Mouse (Mus musculus) cerebellum, adult 11 months (tissue): ENCODE measurements around the gene Sptan1.

ENCODE experiments used
- DNase-seq: peaks from one replicate; pipeline ENCODE4 v3.0.0; 2022

Sptan1 gene

DNA sequence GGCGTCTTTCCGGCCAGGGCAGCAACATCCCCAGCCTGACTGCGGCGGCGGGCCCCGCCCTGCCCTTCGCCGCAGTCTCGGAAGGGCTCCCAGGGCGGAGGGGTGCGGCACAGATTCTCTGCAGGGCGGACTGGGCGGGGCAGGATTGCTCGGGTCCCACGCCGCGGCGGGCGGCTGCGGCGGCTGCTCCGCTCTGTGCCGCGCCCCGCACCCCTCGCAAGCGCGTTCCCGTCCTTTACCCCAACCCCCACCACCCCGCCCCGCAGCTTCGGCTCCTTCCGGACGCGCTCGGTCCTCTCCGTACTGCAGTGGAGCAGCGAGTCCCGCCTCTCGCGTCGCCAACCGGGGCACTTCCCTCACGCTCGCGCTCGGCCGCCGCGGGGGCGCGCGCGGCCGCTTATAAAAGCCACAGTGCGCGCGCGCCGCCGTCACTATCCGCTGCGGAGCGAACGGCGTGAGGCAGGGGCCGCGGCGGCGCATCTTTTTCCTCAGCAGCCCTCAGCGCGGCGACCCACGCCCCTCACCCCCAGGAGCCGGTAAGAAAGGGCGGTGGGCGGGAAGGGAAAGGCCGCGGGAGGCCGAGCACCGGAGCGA, at the start of gene Sptan1:
Gene Sptan1 (plus strand): TSS at position 311 of the 594 bp plus-strand sequence.
- peak; percentile 97 for DNase-seq

DNA sequence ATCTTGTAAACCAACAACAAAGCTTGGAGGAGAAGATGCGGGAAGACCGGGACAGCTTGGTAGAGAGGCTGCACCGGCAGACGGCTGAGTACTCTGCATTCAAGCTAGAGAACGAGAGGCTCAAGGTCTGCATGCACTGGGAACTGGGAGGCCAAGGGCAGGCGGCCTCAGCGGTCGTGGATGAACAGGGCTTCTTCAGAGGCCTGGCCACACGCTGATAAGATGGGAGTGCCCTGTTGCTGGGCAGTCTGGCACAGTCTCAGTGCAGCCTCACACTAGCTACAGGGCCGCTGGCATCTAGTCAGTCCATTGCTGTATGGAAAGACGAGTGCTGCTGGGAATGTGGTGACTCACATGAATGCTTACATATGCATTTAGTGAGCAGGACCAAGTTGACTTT, 47.7 kb upstream of the Sptan1 start:
- no peak for DNase-seq

DNA sequence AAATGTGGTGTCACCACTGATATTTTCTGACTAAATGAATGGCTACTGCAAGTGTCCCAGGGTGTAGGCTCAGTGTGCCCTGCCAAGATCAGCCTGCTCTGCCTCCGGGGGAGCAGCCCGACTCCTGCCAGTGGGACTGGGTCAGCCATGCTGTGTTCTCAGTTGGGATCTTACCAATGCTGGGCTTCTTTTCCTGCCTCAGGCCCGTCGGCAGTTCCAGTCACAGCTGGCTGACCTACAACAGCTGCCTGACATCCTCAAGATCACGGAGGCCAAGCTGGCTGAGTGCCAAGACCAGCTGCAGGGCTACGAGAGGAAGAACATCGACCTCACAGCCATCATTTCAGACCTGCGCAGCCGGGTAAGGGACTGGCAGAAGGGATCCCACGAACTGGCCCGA, 43.3 kb upstream of the Sptan1 start:
- no peak for DNase-seq

DNA sequence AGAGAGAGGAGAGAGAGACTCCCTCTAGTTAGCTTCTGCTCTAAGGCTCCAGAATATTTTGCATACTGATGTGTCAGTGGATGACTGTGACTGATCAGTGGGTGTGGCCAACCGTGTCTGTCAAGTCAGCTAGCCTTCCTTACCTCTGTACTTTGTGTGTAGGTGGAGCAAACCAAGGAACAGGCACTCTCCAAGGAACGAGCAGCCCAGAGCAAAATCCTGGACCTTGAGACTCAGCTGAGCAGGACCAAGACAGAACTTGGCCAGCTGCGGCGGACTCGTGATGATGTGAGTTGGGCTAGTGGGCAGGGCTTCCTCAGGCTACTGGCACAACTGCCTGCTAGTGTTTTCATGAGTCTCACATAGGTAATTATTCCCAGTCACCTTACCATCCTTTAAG, 38.8 kb upstream of the Sptan1 start:
- no peak for DNase-seq

DNA sequence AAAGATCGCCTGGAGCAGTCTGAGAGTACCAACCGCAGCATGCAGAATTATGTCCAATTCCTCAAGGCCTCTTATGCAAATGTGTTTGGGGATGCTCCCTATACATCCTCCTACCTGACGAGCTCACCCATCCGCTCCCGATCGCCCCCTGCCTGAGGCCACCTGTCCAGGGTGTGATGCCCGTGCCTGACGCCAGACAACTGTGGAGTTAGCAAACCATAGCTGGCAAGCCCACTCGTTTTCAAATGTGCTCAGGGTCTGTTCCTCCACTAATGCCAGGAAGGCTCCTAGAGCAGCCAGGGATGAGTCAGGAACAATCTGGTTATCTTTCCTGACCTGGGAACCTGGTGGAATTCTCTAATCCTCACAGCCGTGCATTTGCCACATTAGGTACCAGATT, 34.9 kb upstream of the Sptan1 start:
- peak; percentile 95 for DNase-seq

DNA sequence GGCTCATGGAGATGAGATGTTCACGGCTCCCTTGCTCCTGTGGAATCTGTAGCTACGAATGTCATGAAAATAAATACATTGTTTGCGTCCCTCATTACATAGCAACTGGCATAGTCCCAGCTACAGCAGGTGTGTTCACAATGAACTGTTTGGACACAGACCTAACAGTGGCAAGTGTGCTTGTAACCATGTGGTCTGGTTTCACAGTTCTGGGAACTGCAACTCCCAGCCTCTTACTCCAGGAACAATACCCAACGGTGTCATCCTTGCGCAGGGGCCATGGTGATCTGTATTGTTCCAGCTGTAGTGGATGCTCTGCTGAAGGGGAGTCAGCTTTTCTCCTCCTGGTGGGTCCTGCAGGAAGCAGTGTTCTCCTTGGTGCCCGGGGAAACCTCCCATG, 34.2 kb upstream of the Sptan1 start:
- DNase-seq = no peak

DNA sequence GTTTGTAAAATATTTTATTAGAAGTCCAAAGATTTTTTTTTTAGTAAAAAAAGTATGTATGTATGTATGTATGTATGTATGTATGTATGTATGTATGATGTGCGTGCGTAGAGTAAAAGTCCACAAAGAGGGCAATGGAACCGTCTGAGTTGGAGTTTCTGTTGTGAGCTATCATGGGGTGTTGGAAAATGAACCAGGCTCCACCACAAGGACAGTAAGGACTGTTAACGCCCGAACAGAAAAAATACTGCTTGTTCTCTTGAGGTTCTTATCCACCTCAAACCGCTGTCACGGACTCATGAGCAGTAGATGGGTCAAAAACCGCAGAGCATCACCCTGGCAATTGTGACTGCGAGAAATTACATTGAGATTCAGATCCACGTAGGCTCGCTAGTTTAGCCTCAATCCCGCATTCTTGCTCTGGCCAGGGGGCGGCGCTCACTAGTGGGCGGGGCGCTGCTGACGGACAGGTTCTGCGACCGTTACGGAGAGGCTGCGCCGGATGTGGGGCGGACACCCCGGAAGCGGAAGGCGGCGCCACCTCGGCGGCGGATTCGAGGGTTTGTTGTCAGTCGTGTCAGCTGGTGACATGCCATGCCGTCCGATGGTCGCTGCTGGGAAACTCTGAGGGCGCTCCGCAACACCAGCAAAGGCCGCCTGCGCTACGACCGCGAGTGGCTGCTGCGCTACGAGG, 30.3 kb upstream of the Sptan1 start, which contains the start of gene Gle1:
Gene Gle1 (plus strand): TSS at position 521 of the 694 bp plus-strand sequence.
- peak; percentile 93 for DNase-seq

DNA sequence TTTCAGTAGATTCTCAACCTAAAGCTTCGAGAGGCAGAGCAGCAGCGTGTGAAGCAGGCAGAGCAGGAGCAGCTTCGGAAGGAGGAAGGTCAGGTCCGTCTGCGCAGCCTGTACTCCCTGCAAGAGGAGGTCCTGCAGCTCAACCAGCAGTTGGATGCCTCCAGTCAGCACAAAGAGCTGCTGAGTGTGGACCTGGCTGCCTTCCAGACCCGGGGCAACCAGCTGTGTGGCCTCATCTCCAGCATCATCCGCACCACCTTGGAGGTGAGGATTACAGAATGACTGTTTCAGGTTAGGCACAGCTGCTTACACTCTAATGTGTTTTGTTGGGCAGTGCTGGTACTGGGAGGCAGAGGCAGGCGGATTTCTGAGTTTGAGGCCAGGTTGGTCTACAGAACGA, 25.3 kb upstream of the Sptan1 start:
- DNase-seq = no peak

DNA sequence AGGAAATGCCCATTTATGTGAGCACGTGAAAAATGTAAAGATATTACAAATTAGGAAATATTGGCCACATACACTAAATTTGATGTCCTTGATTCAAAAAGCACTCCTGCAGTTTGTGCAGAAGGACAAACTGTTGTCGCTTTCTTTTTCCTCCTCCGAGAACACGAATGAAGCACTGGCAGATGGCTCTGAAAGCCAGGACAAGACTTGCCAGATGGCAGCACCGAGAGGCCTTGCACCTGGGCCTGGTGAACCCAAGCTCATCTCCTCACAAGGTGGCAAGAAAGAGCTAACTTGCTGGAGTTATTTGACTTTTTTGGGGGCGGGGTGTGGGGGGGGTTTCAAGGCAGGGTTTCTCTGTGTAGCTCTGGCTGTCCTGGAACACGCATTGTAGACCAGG, 24.5 kb upstream of the Sptan1 start:
- no peak for DNase-seq

DNA sequence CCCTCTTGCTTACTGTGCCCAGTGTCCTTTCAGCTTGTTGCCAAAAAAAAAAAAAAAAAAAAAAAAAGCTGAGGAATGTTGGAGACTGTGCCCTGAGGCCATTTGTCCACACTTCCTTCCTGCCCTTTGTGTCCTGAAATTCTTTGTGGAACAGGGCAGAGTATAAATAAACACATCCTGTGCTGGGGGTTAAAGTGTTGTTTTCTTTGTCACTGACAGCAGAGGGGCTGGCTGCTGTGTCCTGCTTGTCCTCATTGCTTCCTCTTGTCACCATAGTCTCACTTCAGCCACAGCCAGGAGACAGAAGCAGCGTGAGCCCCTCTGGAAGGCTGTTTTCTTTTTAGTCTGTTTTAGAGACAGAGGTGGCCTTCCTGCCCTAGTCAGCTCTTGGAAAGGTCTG, 20.6 kb upstream of the Sptan1 start:
- no peak for DNase-seq

DNA sequence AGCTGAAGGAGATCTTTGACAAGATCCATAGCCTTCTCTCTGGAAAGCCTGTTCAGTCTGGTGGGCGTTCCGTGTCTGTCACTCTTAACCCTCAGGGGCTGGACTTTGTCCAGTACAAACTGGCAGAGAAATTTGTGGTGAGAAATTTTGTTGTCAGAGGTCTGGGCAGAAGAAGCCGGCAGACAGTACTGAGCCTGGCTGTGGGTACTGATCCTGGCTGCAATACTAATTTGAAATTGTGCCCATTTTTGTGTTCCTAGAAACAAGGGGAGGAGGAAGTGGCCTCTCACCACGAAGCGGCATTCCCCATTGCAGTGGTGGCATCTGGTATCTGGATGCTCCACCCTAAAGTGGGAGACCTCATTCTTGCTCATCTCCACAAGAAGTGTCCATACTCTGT, 16.5 kb upstream of the Sptan1 start:
- no peak for DNase-seq

DNA sequence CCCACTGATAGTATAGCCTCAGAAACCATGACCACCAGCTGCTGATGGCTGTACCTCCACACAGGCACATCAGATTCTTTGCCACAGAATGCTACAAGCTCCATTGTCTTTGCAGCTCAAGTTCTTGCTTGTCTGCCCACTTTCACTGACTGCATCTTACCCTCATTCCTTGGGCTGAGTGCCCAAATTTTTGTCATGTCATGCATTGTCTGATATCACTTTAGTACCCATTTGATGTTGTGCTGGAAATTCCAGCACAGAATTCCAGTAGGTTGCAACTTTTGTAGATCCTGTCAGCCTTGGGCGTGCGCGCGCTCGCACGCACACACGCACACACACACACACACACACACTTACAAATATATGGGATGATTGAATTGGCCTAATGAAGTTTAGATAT, 4.1 kb upstream of the Sptan1 start:
- no peak for DNase-seq

DNA sequence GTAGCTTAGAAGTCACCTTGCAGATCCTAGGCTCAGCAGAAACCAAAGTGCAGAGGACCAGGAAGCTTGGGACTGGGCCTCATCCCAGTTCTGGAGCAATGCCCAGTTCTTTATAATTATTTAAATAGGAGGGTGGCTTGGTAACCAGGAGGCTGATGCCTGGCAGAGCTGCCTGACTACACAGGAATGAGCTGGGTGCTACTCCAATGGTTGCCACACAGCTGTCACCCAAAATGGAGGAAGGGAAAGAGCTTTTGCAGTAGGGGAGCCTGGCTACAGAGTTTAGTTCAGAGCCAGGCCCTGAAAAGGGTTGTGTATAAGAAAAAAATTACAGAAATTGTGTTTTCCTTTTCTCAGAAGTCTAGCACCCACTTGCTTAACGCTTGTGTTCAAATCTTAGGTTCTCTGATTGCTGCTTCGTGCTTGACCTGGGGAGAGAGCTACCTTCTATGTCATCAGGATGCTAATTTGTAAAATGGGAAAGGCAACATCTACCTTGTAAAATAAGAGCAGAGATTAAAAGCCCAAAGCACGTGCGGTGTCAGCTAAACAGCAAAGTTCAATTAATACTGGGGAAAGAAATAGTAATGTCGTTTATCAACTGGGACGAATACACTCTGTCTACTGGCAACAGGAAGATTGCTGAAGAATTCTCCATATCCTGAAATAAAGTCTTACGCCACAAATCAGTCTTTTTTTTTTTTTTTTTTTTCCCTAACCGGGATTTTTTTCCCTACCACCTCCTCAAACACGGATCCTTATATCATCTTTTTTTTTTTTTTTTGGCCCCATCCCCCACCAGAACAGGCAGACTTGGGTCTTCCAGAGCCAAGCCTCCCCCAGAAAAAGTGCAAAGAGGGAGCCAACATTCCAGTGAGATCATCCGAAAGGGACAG, 758 bp upstream of the Sptan1 start:
- peak; percentile 32 for DNase-seq

DNA sequence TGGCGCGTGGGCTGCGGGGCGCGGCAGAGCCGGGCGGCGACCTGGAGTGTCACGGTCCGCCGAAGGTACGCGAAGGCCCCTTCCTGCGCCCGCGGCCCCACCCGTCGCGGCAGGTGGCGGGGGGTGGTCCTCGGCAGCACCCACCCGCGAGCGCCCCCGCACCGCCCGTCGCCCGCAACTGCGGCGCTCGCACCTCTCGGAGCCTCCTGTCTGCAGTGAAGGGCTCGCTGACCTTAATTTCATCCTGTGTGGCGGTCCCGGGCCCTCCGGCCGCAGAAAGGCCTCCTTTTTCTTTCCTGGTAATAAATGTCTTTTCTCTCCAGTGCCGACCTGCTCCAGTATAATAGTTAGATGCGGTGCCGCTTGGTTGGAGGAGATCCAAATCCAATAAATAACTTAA, 546 bp downstream of the Sptan1 start:
- DNase-seq = peak; percentile 60

DNA sequence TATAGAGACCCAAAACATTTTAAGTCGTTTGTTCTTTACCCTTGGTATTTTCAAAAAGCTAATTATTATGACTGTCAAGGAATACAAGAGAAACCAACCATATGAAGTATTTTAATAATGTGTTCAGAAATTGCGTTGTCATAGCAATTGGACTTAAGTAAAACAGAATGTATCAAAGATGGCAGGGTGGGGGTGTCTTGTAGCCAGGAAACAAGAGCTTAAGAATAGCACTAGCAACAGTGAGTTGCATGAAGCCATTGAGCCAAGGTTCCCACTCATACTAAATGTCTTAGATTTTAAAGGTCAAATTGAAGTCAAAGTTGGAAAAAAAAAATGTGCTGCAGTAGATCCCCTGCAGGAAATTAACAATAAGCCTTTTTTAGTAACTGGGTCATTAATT, 1.5 kb downstream of the Sptan1 start:
- DNase-seq = no peak

DNA sequence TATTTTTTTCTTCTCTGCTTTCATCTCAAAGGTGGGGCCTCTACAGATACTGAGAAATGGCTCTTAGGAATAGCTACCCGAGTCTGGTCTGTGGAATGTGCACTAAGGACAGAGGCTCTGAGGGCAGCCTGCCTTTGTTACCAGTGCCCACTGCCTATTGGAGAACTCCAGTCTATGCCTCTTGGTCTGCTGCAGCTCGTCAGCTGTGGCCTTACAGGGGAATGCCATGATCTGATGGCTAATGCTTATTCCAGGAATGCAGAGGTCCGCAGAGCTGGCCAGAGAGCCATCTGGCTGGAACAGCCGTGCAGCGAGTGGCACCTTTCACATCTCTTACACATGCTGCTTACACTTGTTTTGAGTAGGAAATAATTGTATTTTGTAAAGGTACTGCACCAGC, 2.4 kb downstream of the Sptan1 start:
- no peak for DNase-seq

DNA sequence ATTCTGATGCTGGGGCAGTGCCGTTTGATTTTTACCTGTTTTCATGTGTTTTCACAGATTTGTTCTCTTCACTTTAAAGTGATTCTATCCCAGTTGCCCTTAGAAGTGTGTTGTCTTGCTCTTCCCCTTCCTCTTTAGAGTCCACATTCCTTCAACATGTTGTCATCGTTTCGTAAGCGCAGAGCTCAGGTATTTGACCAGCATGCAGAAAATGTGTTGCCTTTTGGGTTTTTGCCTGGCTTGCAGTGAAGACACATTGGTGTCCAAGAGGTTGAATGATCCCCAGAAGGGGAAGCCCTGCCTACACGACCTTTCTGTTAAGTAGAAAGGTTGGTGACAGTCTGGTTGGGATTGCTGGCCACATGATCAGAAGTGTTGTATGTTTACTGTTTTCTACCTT, 3.3 kb downstream of the Sptan1 start:
- no peak for DNase-seq

DNA sequence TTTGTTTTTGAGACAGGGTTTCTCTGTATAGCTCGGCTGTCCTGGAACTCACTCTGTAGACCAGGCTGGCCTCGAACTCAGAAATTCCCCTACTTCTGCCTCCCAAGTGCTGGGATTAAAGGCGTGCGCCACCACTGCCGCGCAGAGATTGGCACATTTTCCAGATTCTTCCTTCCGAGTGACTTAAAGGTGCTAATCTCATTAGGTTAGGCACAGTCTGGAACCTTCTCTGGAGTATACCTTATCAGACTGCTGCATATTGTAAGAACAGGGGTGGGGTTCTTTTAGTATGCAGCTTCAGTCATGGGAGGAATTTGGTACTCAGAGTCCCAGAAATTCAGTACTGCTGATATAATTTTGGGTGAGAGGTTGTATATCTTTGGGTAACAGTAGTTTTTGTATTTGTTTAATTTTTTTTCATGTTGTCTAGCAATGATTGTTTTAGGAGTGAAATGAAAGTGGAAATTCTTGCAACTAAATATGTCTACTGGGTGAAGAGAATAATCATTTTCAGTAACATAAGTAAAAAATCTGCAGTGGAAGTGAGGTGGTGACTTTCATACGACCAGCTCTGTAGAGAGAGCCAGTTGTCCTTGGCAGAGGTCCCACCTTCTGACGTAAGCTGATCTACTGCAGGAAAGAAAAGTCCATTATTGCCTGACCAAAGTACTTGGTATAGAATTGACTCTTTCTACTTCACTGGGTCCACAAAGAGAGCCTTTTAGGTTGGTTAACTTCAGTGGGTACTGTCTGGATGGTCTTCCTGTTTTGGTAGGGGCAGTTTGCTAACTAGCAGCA, 6.7 kb downstream of the Sptan1 start:
- DNase-seq = peak; percentile 48

DNA sequence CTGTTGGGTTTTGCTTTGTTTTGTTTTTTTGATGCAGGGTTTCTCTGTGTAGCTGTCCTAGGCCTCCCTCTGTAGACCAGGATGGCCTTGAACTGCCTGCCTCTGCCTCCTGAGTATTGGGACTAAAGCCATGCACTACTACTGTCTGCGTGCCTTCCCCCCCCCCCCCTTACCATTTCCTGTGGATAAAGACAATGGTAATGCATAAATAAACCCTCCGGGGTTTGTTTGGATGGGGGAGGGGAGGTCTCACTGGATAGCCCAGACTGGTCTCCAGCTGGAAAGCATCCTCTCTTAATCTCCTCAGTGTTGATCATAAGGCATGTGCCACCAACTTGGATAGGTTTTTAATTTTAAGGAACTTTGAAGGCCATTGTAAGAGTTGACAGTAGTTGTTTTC, 8.2 kb downstream of the Sptan1 start:
- DNase-seq = no peak

DNA sequence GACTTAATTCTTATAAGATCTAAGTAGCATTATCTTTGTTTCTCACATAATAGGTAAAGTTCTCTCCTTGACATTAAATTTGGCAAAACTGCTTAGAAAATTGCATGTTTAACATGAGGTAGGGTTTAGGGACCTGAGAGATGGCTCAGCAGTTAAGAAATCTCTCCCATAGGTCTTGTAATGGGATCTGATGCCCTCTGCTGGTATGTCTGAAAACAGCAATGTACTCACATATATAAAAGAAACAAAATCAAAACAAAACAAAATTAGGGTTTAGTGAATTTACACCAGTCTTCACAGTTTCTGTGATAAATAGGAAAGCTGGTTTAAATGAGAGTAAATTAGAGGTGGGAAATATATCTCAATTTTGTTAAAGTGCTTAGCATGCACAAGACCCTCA, 11.9 kb downstream of the Sptan1 start:
- no peak for DNase-seq

DNA sequence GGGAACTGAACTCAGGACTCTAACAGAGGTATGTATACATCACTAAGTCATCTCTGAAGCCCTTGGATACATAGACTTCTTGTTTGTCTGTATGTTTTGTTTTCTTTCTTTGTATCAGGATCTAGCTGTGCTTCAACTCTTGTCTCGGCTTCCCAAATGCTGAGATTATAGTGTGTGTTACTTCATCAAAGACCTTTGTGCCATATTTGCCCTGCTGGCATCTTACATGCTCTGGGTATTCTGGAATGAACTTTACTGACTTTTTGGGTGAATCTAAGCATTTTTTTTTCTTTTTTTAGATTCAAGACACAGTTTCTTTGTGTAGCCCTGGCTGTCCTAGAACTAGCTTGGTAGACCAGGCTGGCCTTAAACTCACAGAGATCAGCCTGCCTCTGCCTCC, 15.3 kb downstream of the Sptan1 start:
- no peak for DNase-seq

DNA sequence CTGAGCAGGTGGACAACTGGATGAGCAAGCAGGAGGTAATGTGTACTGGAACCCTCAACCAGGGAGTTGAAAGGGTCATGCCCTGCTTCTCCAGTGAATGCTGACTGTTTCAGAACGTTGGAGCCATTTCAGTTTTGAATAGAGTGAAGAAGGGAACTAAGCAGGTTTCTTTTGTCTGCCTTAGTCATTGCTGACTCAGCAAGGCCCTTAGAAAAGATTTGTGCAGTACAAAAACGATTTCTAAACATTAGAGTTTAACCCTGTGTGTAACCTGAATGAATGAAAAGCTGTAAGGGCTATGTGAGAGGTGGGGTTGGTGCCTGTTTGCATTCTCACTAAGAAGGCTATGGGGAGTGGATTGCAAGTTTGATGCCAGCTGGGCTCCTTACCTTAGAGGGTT, 26.6 kb downstream of the Sptan1 start:
- no peak for DNase-seq

DNA sequence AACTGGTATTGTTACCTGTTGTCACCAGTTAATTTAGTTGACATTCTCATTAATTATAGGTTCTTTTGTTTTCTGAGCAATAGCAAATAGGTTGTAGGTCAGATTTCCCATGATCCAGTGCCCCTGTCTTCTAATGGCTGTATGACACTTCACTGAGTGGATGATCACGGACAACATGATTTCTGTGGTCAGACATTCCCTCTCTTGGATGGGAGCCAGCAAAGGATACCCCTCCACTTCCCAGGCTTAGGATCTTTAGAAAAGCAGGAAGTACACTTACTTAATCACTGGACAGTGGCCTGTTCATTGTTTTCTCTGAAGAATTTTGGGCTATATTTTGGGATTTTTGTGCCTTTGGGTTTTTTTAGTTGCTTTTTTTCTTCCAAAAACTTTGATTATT, 43.7 kb downstream of the Sptan1 start:
- DNase-seq = no peak
